Mouse (Mus musculus): ENCODE data around the gene 3110082I17Rik.

3110082I17Rik gene

GRCm38 (mm10) chr5:139392219-139393196 lies 67.8 kb downstream of the 3110082I17Rik start:
- DNase-seq, result no peak

DNA sequence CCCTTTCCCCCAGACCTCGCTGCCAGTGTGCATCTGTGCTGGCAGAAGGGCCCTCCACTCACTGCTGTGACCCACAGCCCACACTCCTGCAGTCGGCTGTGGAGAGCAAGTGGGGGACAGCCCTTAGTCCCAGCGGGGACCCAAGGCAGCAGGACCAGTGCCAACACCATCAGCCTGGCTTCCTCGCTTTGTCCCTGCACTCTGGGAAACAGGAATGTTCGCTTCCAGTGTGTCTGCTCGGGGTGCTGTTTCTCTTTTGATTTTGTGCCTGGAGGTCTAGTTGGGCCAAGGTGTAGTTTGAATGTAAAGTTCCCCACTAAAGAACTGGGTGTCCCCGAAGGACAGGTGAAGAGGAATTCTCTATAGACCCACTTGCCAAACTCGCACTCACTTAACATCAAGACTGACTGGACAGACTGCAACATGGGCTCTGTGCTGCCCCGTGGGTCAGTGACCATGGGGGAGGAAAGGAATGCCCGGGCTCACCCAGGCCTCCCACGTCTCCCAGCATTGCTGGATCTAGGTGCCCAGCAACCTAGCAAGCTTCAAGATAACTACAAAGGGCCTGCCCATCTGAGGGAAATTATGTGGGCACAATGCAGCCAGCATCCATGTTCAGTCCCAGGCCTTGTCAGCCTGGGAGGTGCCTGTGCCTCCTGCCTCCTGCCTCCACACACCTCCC lies 68.9 kb downstream of the 3110082I17Rik start:
- peak; percentile 76 to 83 for DNase-seq

DNA sequence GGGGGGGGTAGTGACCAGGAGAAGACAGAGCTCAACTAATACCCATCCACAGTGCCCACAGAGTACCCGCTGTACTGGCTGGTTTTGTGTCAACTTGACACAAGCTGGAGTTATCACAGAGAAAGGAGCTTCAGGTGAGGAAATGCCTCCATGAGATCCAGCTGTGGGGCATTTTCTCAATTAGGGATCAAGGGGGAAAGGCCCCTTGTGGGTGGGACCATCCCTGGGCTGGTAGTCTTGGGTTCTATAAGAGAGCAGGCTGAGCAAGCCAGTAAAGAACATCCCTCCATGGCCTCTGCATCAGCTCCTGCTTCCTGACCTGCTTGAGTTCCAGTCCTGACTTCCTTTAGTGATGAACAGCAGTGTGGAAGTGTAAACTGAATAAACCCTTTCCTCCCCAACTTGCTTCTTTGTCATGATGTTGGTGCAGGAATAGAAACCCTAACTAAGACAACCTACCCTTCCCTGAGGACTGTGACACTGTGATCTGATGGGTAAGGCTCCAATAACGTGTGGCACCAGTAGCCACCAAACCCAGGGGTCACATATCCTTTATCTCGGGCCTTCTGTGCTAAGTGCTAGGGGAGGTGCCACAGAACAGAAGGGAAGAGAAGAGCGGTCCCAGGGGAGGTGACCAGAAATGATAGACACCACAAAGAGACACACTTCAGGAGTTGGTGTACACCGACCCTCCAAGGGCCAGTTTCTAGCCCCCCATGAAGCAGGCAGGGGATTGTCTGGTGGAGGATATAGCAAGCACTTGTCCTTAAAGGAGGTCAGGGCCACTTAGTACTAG lies 69.8 kb downstream of the 3110082I17Rik start:
- peak in 1 of 2 experiments; percentile 29 for DNase-seq

DNA sequence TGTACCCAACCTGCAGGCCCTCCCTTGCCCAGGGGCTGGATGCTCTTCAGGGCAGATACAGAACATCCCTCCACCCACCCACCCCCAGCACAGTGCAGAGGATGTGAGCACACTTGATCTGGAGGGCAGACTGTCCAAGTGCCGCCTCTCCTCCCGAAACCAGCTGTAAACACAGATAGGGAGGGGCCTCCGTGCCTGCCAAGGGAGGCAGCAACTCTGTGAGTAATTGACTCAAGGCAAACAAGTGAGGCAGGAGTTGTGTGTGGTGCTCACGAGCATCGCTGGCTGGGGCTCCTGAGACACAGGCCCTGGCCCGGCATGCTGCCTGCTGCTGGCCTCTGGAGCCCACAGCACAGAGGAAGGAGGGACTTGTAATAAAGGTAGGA lies 70.7 kb downstream of the 3110082I17Rik start:
- peak; percentile 51 to 57 for DNase-seq

GRCm38 (mm10) chr5:139388694-139389675 lies 71.3 kb downstream of the 3110082I17Rik start:
- peak; percentile 53 to 63 for DNase-seq

GRCm38 (mm10) chr5:139388195-139388570 lies 72.1 kb downstream of the 3110082I17Rik start:
- no peak for DNase-seq

DNA sequence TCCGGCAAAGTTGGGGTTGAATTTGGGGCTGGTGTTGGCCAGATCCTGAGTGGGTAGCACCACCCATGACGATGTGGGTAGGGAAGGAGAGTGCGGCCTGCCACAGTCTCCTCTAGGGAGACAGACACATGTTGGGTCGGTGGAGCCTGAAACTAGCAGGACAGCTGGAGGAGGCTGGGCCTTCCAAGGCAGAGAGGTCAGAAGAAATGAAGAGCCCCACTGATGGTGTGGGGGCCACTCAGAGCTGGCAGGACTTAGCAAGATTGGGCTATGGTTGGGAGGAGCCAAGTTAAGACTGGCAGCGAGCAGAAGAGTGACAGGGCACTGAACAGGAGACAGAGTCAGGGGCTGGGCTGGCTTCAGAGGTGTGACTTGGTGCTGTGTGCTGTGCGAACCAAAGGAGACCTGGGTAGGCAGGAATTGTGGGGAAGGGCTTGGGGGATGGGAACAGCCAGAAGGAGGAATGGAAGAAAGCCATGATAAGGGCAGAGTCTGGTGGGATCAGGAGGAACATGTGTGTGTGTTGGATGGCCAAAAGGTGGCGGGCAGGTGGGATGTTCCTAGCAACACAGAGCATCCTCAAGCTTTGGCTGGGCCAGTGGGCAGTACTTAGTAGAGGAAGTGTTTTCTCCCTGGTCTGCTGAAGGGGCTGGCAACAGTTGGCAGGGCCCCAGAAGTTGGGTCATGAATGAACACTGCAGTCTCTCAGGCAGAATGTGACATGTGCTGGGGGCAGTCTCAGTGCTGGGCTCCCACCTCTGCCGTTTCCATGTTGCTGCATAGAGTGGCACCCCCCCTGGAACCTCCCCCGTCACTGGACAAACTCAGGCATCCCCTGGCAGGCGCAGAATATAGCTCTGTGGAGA lies 72.8 kb downstream of the 3110082I17Rik start:
- DNase-seq, result peak; percentile 81 to 84

GRCm38 (mm10) chr5:139386047-139386446 lies 74.3 kb downstream of the 3110082I17Rik start:
- no peak for DNase-seq

GRCm38 (mm10) chr5:139384531-139384930 lies 75.8 kb downstream of the 3110082I17Rik start:
- DNase-seq, result no peak

DNA sequence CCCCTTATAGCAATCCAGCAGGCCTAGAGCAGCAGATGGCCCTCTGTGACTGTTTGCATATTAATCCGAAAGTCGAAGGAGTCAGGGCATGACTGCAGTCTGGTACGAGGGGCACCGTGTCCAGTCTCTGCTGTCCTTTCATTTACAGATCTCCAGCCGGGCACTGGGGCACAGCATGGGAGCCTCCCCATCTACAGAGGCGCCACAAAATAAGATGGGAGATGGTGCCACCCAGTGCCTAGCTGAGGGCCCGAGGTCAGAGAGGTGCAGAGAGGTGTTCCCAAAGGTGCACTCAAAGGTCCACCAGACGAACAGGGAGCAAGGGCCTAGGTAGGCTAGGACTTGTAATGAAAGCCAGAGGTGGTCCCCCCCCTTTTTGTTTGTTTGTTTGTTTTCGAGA lies 77.1 kb downstream of the 3110082I17Rik start:
- DNase-seq, result peak in 1 of 2 experiments; percentile 52

DNA sequence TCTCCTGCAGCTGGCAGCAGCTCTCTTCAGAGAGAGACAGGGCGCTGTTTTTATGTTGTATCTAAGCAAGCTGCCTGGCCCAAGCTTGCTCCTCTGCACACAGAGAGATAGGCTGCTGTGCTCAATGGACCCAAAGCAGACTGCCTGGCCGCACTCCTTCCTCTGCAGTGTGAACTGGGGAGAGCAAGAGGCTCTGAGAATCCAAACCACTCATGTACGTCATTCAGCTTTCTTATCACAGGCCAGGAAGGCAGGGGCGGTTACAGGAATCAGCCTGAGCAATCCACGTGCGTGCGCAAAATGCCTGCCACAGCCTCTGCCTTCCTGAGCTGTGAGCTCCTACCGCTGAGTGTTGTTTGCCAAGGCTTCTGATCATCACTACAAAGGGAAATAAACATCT lies 77.6 kb downstream of the 3110082I17Rik start:
- peak; percentile 68 to 73 for DNase-seq

DNA sequence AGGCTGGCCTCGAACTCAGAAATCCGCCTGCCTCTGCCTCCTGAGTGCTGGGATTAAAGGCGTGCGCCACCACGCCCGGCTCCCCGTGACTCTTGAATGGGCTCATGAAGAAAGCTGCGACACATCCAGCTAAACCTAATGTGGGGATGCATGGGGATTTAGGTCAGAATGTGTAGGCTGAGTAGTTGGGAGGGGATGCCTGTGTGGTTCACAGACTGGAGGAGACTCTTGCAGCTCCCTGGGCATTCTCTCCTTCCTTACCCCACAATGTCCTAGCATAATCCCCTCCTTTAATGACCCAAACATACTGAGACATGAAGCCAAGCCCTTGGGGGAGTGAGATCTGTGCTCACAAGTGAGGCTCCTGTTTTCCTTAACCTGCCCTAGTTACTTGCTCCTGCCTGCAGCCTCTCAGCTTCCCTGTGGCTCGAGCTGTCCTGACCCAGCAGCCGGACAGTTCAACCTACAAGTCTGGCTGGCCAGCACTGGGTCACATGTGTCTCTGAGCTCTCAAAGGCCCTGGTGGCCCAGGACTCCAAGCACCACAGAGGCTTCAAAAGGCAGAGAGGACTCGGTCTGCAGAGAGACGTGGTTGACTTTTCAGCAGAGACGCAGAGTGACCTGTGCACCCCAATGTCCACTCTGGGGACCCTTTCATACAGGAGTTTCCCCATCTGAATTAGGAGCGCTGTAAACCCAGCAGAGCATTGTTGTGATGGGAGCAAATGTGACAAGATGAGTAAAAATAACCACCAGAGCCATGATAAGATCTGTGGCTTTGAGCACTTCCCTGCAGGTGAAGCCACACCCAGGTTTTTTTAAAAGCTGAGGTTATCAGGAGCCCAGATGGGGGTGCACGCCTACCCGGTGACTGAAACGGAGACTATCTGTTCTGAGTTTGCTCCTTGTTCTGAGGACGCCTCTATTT lies 78.5 kb downstream of the 3110082I17Rik start:
- DNase-seq, result peak in 1 of 2 experiments; percentile 31

DNA sequence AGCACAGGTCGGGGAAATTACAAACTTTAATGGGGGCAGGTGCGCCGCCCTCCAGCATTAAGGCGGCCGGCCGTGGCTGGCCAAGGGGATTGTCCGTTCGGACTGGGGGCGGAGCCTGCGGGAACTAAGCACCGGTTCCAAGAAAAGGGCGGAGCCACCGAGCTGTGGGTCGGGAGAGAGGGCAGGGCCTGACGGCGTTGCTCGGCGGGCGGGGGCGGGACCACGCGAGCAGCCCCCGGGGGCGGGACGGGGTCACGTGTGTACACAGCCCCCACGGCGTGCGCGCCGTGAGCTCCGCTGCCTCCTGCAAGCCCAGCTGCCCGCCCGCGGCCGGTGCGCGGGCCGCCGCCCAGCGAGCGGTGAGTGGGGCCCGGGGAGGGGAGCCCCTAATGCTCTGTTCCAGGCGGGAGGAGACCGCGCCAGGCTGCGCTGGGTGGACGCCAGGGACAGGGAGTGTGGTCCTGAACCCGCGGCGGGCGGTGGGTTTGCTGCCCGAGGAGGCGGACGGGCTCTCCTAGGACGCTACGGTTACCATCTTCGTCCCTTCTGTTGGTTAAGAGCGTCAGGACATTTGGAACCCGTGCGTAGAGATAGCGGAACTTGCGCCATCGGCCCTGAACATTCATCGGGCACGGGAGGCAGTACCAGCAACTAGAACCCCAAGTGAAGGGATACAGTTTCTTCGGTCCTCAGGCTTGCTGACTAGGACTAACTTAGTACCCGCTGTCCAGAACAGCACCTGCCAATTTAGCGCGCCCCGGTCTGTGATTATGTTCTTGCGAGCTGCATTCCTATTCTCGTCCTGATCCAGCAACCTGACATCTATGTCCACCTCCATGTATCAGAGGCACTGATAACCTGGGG lies 79.7 kb downstream of the 3110082I17Rik start:
- DNase-seq, result peak; percentile 95 to 96

GRCm38 (mm10) chr5:139379771-139380384 lies 80.4 kb downstream of the 3110082I17Rik start:
- no peak for DNase-seq

DNA sequence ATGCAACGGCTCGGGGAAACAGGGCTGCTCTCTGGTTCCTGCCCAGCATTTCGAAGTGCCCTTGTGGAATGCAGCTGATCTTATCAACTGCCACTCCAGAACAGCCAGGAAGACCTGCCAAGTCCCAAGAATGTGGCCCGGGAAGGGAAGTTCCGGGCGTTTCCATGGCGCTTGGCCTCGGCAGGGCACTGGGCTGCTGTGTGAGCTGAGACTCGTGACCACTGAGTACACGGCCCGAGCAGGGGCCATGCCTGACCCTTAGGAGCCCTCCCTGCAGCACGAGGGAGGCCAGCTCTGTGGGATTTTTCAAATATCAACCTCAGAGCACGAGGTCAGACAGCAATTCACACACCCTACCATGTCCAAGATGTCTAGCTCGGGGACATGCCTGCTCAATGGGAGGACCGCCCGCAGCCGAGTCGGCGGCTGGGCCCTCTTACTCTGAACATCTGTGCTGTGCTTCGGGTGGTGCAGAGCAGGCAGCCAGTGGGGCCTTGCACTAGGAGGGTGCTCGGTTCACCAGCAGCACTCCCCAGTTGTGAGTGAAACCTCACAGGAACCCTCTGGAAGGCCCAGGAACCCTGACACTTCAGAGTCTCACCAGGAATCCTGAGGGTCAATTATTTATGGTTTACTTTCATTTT lies 81.2 kb downstream of the 3110082I17Rik start:
- DNase-seq, result peak; percentile 60 to 61

DNA sequence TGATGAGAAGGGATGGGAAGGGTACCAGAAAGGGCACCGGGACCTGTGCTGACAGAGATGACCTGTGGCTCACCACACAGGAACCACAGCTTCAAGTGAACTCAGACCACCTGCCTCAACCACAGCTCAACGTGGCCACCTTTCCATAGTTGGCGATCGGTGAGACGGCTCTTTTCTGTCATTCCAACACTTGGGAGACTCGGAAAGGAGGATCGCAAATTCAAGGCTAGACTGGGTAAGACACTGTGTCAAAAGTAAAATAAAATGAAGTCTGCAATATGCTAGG lies 82.1 kb downstream of the 3110082I17Rik start:
- DNase-seq, result no peak

DNA sequence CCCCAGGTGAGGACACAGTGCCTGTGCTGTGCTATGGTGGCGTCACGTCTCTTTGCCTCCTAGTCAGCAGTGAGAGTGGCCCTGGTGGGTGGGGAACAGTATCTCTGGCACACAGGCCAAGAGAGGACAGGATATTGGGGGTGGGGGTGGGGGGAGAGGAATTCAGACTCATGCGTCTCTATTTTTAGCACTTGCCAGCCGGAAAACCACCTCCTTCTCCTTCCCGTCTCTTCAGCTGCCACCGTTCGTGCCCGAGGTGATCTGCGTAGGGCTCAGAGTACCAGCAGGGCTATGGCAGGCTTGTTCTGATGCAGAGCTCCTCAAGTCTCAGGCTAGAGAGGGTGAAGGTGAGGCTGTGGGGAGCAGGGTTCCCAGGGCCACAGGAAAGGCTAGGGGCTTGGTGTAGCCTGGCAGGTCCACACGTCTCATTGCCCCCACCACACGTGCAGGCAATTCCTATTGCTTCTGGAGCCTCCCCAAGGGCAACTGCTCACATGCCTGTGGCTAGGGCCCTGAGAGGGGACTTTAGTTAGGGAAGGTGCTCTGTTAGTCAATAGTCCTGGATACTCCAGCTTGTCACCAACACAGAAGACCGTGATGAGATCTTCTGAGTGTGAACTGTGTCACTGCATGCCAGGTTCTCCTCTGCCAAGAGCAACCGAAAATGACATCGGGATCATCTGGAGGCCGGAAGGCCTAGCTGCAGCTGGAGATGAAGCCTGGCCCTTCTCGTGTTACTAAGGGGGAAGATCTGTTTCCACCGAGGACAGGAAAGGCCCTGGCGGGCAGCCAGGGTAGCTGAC lies 82.7 kb downstream of the 3110082I17Rik start, which contains the start of gene Gpr146:
TSS of gene Gpr146 (plus strand) at position 230 of the 803 bp plus-strand sequence.
- DNase-seq, result peak in 1 of 2 experiments; percentile 56

Data from cerebellum, postnatal 10 days (tissue).